Mouse (Mus musculus) mouse embryonic stem cell (cell line): Measurements from ENCODE around the gene Skint7.
"Not testable (repeated sequence)": the region's sequence is repeated elsewhere in the genome, so short reads cannot be mapped to it uniquely, and the experiment has no call there.

Source experiments
- in situ Hi-C, 2 experiments: fragments of 300-500 bp; cut with MboI; formaldehyde crosslinking; loops; 1 replicate in 1 of 2; 3 replicates in 1 of 2; pipeline ENCODE4 v1.14.3; 2019 to 2020; ENCODE audit warnings: low sequenced_read_pairs in 2 of 2, low pct_unique_long_range_greater_than_20kb in 1 of 2, mixed read lengths in 1 of 2; ENCODE audit not compliant: unreplicated experiment in 1 of 2

Skint7 gene

DNA sequence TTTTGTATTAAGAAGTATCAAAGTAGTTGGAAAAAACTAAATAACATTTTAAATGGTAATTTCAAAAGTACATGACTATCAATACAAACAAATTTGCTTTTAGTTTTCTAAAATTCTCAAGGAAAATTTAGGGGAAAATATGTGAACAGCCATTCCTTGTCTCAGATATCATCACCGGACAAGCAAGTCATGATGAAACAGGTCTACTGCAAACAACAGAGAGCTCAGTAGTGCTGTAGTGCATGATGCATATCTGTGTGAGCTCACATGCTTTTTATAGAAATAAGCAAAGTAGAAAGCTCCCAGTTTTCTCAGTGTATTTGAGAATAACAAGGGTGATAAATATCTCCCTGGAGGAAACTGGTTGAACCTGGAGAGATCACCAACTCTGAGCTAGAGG, at the start of gene Skint7:
Gene Skint7, plus strand, starts transcription at position 301 of the 400 bp plus-strand sequence.
- in situ Hi-C loops: no loop called here

DNA sequence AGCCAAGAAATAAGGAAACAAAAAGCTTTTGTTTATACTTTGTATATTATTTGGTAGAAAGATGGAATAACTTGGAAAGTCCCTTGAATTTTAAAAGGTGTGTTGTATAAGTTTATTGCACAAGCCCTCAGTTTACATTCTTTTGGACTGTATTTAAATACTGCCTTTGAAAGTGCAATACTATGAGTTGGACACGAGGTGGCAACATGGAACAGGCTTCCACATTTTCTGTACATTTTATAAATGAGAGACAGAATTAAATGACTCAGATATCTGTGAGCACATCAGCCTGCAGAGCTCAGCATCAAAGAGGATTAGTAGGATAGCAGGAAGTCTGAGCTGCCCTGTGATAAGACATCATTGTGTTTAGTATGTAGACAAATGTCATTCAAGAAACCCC, 11.4 kb upstream of the Skint7 start:
- in situ Hi-C loops: no loop called here

DNA sequence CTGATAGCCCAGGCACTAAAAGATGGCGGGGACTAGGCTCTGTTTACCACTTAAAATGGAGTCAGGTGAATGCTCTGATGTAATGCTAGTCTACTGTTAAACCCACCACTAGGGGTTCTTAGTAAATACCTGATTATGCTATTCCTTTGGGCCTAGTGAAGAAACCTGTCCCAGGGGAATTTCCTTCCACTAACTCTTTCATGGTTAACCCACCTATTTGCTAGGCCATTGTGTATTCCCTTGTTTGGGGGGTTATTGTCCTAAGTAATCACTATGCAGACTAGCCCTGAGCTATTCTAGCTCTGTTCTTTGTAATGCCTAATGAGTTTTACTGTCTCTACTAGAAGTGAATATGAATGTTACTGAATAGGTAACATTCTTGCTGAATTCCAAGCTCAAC, 9.5 kb upstream of the Skint7 start:
- in situ Hi-C loops: not testable (repeated sequence)

GRCm38 (mm10) chr4:111963669-111964068, 9.1 kb upstream of the Skint7 start:
- in situ Hi-C loops: no loop called here

- in situ Hi-C loops: no loop called here
Measured at GRCm38 (mm10) chr4:112005969-112006368, 33.2 kb downstream of the Skint7 start, which contains the start of gene Skint1. Gene Skint1, plus strand, starts transcription at chr4:112006269.
